Mouse (Mus musculus) ES-E14 (cell line): ENCODE measurements around the gene Olfr550.

Source experiments
- HCFC1 ChIP-seq: IDR thresholded peaks from 2 replicates; pipeline ENCODE4 v1.6.1; 2012; ENCODE audit warnings: low read length, inconsistent platforms, borderline replicate concordance; ENCODE audit not compliant: insufficient read depth
- MAFK ChIP-seq: IDR thresholded peaks from 2 replicates; pipeline ENCODE4 v1.6.1; 2014; ENCODE audit warnings: mild to moderate bottlenecking, low read depth, low read length, inconsistent platforms; ENCODE audit not compliant: insufficient read depth

- TF ChIP-seq MAFK (no peak), HCFC1 (no peak)
Measured at GRCm38 (mm10) chr7:102571142-102571541, at the start of gene Olfr550.
